Mouse (Mus musculus): Measurements from ENCODE around the gene Med12l. TPM values are rescaled to one million over a fixed set of nuclear protein-coding genes. Genes with fewer than 3 reads are reported as not detected.

Gene Med12l
- polyA plus RNA-seq, 1 experiment from 2014 or later, result 1.9 TPM

DNA sequence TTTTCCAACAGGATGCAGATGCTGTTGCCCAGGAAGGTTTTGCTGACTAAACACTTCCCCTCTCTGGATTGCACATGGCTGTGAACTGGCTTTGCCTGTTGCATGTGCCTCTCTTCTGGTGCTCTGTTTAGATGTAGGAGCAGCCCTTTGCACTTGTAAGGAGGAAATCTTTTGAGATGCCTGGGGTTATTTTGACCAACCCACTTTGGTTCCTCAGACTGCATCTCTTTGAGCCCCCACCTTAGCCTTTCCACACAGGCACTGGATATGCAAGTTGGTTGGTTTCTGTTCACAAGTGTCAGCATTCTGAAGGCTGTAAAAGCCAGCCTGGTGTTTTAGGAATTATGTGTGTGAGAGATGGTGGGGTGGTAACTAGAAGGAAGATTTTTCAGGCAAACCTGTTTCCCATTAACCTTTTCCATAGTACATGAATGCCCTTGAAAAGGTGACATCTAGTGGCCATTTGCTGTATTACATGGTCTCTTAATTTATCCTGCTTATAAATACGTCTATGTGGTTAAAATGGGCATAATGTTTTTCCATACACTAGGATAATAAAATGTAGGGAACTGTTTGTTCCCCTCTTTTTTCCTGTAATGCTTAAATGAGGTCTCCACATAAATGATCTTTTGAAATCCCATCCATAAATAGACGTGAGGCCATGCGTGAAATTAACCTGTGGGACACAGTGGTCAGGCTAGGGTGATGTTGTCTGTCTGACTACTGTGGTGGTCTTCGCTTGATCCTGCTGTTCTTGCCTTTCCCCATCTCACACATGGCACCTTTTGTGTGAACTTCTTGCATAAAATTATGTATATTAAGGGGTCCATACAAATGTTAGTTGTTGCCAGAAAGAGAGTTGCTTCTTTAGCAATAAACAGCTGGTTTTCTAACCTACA lies 203.3 kb downstream of the Med12l start:
- WGBS, result 60% methylated on average over 4 of the region's 4 CpGs
- peak; percentile 27; the same call in 1 of the 2 replicates for ATAC-seq (ENCODE audit: borderline replicate concordance, extremely low read depth, low FRiP score, low TSS enrichment)

DNA sequence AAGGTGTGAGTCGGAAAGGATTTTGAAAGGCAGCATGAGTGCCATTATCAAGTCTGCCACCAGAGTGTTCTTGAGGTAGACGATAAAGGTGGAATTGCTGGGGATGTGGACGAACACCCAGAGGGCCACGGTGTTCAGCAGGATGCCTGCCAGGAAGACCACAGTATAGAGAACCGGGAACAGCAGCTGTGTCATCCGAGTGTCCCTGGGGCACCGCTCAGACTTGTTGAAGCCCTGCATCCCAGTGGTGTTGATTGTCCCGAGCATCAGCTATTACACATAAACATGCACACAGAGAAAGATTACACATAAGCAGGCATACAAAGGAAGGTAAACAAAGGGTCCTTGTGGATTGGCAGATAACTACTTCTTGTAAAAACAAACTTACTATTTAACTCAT lies 204.5 kb downstream of the Med12l start:
- Histone ChIP-seq H3K9ac (no peak overlapping the region), H3K4me2 (no peak overlapping the region), H3K27ac (no peak overlapping the region), H3K36me3 (no peaks in the 10 kb centered on the region), H3K4me1 (peaks cover 9% of the 10 kb centered on the region), H3K27me3 (no peaks in the 10 kb centered on the region), H3K4me3 (no peak overlapping the region), H3K9me3 (no peaks in the 10 kb centered on the region)
- WGBS, result 57% methylated on average over 8 of the region's 8 CpGs
- no peak for ATAC-seq (ENCODE audit: borderline replicate concordance, extremely low read depth, low FRiP score, low TSS enrichment)

More for the DNA sequence above, 203.3 kb downstream of the Med12l start:
- Histone ChIP-seq H3K36me3 (no peaks in the 10 kb centered on the region), H3K9me3 (no peaks in the 10 kb centered on the region), H3K27me3 (no peaks in the 10 kb centered on the region), H3K4me3 (no peak overlapping the region), H3K27ac (no peak overlapping the region), H3K4me1 (peaks cover 20% of the 10 kb centered on the region), H3K9ac (no peak overlapping the region), H3K4me2 (no peak overlapping the region)

DNA sequence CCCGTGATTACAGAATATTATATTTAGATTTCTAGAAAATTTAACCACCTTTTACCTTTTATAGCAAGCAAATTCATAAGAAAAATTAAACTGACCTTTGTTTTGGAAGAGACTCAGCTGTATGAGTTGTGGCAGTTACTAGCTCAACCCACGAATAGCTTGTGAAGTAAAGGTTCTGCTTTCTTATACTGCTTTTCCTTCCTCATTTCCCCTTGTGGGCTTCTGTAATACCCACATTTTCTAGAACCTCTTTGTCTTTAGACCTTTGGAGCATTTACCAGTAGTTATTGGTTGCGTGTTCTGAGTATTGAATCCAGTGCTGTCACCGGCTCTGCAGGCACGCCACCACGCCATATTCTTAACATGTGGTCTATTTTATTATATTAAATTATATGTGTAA lies 205.1 kb downstream of the Med12l start, which contains the start of gene P2ry13:
Gene P2ry13 (minus strand): TSS at position 156 of the 400 bp plus-strand sequence.
- Histone ChIP-seq H3K9ac (no peak within 1 kb of the TSS), H3K9me3 (no peaks in the 10 kb centered on the region), H3K4me3 (no peak within 1 kb of the TSS), H3K27ac (no peak within 1 kb of the TSS), H3K4me2 (no peak within 1 kb of the TSS), H3K36me3 (no peaks in the 10 kb centered on the region), H3K27me3 (no peaks in the 10 kb centered on the region), H3K4me1 (peaks cover 3% of the 10 kb centered on the region; the same call in 1 of the 2 replicates)
- no peak for ATAC-seq (ENCODE audit: borderline replicate concordance, extremely low read depth, low FRiP score, low TSS enrichment)
- 86% methylated on average over 6 of the region's 6 CpGs for WGBS

DNA sequence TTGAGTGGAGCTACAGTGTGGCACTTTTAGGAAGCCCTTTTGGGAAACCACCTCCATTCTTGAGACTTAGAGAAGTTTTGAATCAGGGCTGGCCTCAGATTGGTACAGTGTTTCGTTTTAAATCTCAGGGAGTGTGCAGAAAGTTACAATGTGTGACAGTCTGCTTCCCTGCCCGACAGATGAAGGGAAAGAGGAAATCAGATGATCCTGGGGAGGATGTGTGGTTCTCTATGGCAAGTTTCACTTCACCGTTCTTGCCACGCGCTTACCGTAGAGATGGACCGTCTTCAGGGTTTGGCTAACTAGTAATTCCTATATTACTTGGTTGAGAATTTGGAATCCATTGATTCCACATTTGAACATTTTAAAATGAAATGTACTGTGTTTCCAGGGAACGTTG lies 206.2 kb downstream of the Med12l start:
- Histone ChIP-seq H3K27me3 (no peaks in the 10 kb centered on the region), H3K27ac (no peak overlapping the region), H3K36me3 (no peaks in the 10 kb centered on the region), H3K9ac (no peak overlapping the region), H3K4me3 (no peak overlapping the region), H3K9me3 (no peaks in the 10 kb centered on the region), H3K4me2 (no peak overlapping the region), H3K4me1 (peaks cover 3% of the 10 kb centered on the region; the same call in 1 of the 2 replicates)
- 82% methylated on average over 8 of the region's 8 CpGs for WGBS
- no peak for ATAC-seq (ENCODE audit: borderline replicate concordance, extremely low read depth, low FRiP score, low TSS enrichment)

DNA sequence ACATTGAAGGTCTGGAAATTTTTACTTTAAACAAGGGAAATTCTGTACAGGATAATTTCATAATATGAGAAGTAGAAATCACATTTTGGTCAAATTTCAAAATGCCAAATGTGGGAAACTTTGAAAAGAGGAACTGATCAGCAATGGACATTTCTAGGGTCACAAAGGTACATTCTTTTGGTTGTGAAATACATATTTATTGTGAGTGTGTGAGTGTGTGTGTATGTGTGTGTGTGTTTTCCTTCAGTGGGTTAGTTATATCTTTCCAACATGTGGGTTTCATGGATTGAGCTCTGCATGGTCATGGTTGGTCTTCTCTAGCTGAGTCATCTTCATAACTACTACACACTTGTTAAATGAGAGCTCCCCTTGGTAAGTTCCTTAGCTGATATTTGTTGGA lies 206.8 kb downstream of the Med12l start:
- no peaks in the 10 kb centered on the region for H3K9me3 ChIP-seq
- no peaks in the 10 kb centered on the region for H3K27me3 ChIP-seq
- H3K27ac ChIP-seq, result no peak overlapping the region
- H3K4me2 ChIP-seq, result no peak overlapping the region
- no peak for ATAC-seq (ENCODE audit: borderline replicate concordance, extremely low read depth, low FRiP score, low TSS enrichment)
- no peak overlapping the region for H3K4me3 ChIP-seq
- H3K36me3 ChIP-seq, result no peaks in the 10 kb centered on the region
- no peak overlapping the region for H3K9ac ChIP-seq
- H3K4me1 ChIP-seq, result peaks cover 3% of the 10 kb centered on the region; the same call in 1 of the 2 replicates

DNA sequence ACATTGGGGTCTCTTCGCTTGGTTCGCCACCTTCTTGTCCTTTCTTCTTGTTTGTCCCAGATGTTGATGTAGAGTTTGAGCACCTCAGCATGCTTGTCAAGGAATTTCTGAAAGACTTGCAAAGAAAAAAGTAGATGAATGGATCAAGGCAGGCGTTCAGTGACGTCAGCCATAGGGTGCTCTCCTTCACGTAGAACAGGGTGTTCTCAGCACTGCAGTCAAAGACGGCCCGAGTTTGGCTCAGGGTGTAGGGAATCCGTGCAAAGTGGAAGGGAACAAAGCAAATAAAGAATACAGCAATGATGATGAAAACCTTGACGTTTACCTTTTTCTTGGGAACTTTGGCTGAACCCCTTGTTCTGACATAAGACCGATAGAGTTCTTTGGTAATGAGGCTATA lies 211.6 kb downstream of the Med12l start:
- H3K27me3 ChIP-seq, result no peaks in the 10 kb centered on the region
- WGBS, result 80% methylated on average over 10 of the region's 10 CpGs
- no peak overlapping the region for H3K27ac ChIP-seq
- no peak overlapping the region for H3K4me2 ChIP-seq
- ATAC-seq (ENCODE audit: borderline replicate concordance, extremely low read depth, low FRiP score, low TSS enrichment), result no peak
- H3K4me3 ChIP-seq, result no peak overlapping the region
- no peaks in the 10 kb centered on the region for H3K4me1 ChIP-seq
- H3K9me3 ChIP-seq, result no peaks in the 10 kb centered on the region
- H3K36me3 ChIP-seq, result no peaks in the 10 kb centered on the region
- H3K9ac ChIP-seq, result no peak overlapping the region

DNA sequence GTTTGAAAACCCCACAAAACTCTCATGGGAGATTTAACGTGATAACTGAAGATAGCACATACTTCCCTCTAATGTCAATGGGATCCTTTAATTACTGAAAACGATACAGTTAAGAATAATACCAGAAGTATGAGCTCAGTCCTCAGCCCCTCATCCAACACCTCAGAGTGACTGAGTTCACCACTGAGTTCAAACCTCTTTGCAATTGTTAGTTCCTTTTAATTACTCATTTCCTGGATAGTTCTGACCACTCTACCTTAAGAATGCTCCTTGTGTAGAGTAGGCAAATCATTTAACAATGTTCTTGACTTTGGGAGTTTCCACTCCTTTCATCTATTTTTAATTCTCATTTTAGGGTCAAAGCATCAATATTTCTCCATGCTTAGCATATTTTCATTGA lies 213.7 kb downstream of the Med12l start:
- Histone ChIP-seq H3K4me3 (no peak overlapping the region), H3K36me3 (no peaks in the 10 kb centered on the region), H3K27me3 (no peaks in the 10 kb centered on the region), H3K9me3 (no peaks in the 10 kb centered on the region), H3K4me2 (no peak overlapping the region), H3K4me1 (no peaks in the 10 kb centered on the region), H3K9ac (no peak overlapping the region), H3K27ac (no peak overlapping the region)
- 63% methylated on average over 2 of the region's 2 CpGs for WGBS
- no peak for ATAC-seq (ENCODE audit: borderline replicate concordance, extremely low read depth, low FRiP score, low TSS enrichment)

DNA sequence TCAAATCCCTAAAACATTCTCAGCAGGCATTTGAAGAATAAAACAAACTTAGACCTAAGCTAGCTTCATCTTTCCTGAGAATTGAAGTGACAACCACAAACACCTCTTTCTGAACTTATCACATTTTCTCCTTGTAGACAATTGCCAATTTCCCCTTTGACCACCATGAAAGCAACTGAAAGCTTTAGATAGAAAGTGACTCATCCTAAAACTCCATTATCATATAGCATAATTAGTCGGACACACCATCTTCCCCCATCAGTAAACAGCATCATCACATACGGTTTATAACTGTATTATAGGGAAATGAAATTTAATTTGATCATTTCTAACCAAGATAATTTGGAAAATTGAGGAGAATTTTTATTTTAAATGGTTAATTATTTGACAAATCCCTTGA lies 216.7 kb downstream of the Med12l start:
- H3K9ac ChIP-seq, result no peak overlapping the region
- no peaks in the 10 kb centered on the region for H3K9me3 ChIP-seq
- no peak for ATAC-seq (ENCODE audit: borderline replicate concordance, extremely low read depth, low FRiP score, low TSS enrichment)
- H3K4me1 ChIP-seq, result no peaks in the 10 kb centered on the region
- no peaks in the 10 kb centered on the region for H3K27me3 ChIP-seq
- no peak overlapping the region for H3K27ac ChIP-seq
- WGBS, result 94% methylated on average over 2 of the region's 2 CpGs
- no peak overlapping the region for H3K4me2 ChIP-seq
- H3K36me3 ChIP-seq, result no peaks in the 10 kb centered on the region
- H3K4me3 ChIP-seq, result no peak overlapping the region

DNA sequence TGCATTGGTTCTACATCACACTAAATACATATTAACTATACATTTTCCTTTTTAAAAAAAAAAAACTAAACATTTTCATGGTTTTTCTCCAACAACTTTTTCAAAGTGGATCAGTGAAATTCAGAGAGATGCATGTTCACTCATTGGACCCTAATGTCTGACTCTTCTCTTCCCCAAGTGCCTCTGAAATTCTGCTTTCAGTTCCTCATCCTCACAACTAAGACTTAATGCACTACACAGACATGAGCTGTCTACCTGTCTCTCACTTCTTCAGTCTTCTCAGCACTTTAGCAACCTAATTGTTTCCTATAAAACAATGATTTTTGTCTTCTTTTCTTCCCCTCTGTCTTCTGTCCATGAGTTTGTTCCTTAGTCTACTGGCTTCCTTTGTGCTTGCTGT lies 219.8 kb downstream of the Med12l start:
- no peak overlapping the region for H3K4me2 ChIP-seq
- H3K36me3 ChIP-seq, result no peaks in the 10 kb centered on the region
- peaks cover 15% of the 10 kb centered on the region; the same call in 1 of the 2 replicates for H3K4me1 ChIP-seq
- no peak overlapping the region for H3K4me3 ChIP-seq
- H3K9me3 ChIP-seq, result no peaks in the 10 kb centered on the region
- no peak overlapping the region for H3K9ac ChIP-seq
- H3K27ac ChIP-seq, result no peak overlapping the region
- no peaks in the 10 kb centered on the region for H3K27me3 ChIP-seq
- no peak for ATAC-seq (ENCODE audit: borderline replicate concordance, extremely low read depth, low FRiP score, low TSS enrichment)

DNA sequence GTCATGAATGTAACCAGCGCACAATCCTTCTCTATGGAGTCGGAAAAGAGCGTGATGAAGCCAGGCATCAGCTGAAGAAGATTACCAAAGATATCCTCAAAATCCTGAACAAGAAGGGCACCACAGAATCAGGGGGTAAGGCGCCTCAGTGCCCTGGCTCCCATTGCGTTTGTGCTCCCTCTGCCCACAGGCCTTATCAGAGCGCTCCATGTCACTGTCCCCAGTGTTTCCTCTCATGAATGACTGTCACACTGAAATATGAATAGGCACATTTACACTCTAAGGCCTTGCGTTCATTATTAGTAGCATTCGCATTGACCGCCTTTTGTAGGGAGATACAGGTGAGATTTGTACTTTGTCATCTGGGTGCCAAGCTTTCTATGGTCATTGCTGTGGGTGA lies 222.1 kb downstream of the Med12l start:
- H3K9ac ChIP-seq, result no peak overlapping the region
- WGBS, result 92% methylated on average over 9 of the region's 9 CpGs

DNA sequence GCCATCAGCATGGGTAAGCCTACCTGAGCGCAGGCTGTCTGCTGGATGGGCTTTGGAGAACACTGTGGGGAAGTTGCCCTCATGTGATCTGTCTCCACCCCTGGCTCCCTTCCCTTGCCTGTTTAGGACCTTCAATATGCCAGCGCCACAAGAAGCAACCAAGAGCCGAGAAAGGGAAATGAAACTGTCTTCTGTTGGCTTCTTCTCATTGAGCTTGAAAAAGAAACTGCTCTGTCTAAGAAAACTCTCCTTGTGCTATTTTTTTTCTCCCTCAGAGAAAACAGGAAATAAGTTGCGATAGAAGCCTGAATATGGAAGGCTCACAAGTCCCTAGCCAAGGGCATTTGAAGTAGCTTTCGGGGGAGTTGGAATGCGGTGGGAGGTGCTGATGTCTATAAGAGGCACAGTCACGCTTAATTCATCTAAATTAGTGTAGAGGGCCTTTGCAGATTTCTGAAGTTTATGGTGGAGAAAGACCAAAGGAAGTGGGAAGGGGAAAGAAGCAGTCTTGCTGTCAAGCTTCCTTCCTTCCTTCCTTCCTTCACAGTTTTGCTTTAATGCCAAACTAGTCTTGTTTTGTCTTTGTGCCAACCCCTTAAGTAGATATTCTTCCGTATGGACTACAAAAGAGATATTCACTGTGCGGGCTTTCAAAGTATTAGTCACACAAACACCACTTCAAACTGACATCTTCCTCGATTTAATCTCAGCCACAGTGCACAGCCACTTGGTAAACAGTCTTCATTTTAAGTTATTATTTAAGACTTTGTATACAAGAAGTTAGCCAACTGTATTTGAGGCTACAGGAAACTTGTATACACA lies 223.3 kb downstream of the Med12l start:
- Histone ChIP-seq H3K4me2 (peak overlapping the region; percentile 28), H3K4me3 (no peak overlapping the region)

More for the DNA sequence above, 222.1 kb downstream of the Med12l start:
- Histone ChIP-seq H3K4me2 (no peak overlapping the region), H3K27me3 (no peaks in the 10 kb centered on the region), H3K4me3 (no peak overlapping the region), H3K9me3 (no peaks in the 10 kb centered on the region), H3K36me3 (no peaks in the 10 kb centered on the region), H3K4me1 (peaks cover 15% of the 10 kb centered on the region; the same call in 1 of the 2 replicates), H3K27ac (0 out of 2 replicates have a peak overlapping the region, but pooled peaks have one; percentile 89)
- ATAC-seq (ENCODE audit: borderline replicate concordance, extremely low read depth, low FRiP score, low TSS enrichment), result no peak

DNA sequence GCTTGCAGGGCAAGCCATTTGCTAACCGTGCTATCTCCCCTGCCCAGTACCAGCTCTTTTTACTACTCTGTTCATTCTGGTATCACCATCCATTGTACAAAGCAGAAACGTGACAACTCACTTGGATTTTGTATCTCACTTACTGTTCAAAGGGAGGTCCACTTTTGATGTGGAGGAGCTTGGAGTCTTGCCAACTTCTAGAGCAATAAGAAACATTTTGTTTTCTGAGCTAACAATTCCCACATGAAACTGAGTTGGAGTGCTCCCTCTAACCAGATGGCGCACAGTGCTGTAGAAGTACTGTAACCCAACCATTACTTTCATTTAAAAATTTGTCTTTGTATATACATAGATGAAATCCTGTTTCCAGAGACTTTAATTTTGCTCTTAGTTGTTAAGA lies 225.3 kb downstream of the Med12l start:
- H3K4me3 ChIP-seq, result no peak overlapping the region
- WGBS, result 27% methylated on average over 3 of the region's 3 CpGs
- H3K9me3 ChIP-seq, result no peaks in the 10 kb centered on the region
- H3K9ac ChIP-seq, result no peak overlapping the region
- H3K36me3 ChIP-seq, result no peaks in the 10 kb centered on the region
- H3K4me1 ChIP-seq, result peaks cover 15% of the 10 kb centered on the region; the same call in 1 of the 2 replicates
- peak overlapping the region; percentile 89 for H3K27ac ChIP-seq
- H3K4me2 ChIP-seq, result no peak overlapping the region
- H3K27me3 ChIP-seq, result no peaks in the 10 kb centered on the region
- ATAC-seq (ENCODE audit: borderline replicate concordance, extremely low read depth, low FRiP score, low TSS enrichment), result no peak

More for the DNA sequence above, 223.3 kb downstream of the Med12l start:
- Histone ChIP-seq H3K4me1 (peaks cover 15% of the 10 kb centered on the region; the same call in 1 of the 2 replicates), H3K9me3 (no peaks in the 10 kb centered on the region), H3K27ac (peak overlapping the region; percentile 89), H3K27me3 (no peaks in the 10 kb centered on the region), H3K9ac (no peak overlapping the region), H3K36me3 (no peaks in the 10 kb centered on the region)
- WGBS, result 20% methylated on average over 10 of the region's 10 CpGs
- ATAC-seq (ENCODE audit: borderline replicate concordance, extremely low read depth, low FRiP score, low TSS enrichment), result peak; percentile 90

Measured in lung, embryonic 15.5 days (tissue).